Mouse (Mus musculus) liver, adult 2 months (tissue): ENCODE measurements around the gene Iqcn.

Experiments
- CTCF ChIP-seq: fragments of 200-500 bp; IDR thresholded peaks from 2 replicates; pipeline ENCODE4 v1.5.1; 2011; ENCODE audit warnings: low read depth, low read length, control low read depth
- POLR2A ChIP-seq: fragments of 200-500 bp; IDR thresholded peaks from 2 replicates; pipeline ENCODE4 v1.6.1; 2011; ENCODE audit warnings: low read length, control low read depth; ENCODE audit not compliant: insufficient read depth; ENCODE audit errors: extremely low read depth

- TF ChIP-seq POLR2A (no peak), CTCF (no peak)
Observed at GRCm38 (mm10) chr8:70724216-70724615, 21.0 kb downstream of the Iqcn start.
